Mouse (Mus musculus) thymus, adult 2 months (tissue): ENCODE measurements around the gene Smc3.

Experiments used
- CTCF ChIP-seq: fragments of 200-500 bp; IDR thresholded peaks from 2 replicates; pipeline ENCODE4 v1.5.1; 2012; ENCODE audit warnings: mild to moderate bottlenecking, control low read depth, low read length, moderate library complexity, borderline replicate concordance; ENCODE audit not compliant: control insufficient read depth, poor library complexity, insufficient read depth; ENCODE audit errors: extremely low read depth
- POLR2A ChIP-seq: fragments of 200-500 bp; IDR thresholded peaks from 2 replicates; pipeline ENCODE4 v1.6.1; 2012; ENCODE audit warnings: mild to moderate bottlenecking, low read length, control low read depth, moderate library complexity; ENCODE audit not compliant: control insufficient read depth, poor library complexity, insufficient read depth; ENCODE audit errors: extremely low read depth

- no peak for TF ChIP-seq POLR2A
- TF ChIP-seq CTCF: no peak
Observed at GRCm38 (mm10) chr19:53574131-53574530, 26.1 kb upstream of the Smc3 start.
